Mouse (Mus musculus): ENCODE data around the gene Wnk2. TPM values are rescaled to one million over a fixed set of nuclear protein-coding genes. Genes with fewer than 3 reads are reported as not detected.
A peak's percentile ranks its signal among the peaks of the same experiment; 100 is the strongest.
"Not testable (repeated sequence)": the region's sequence is repeated elsewhere in the genome, so short reads cannot be mapped to it uniquely, and the experiment has no call there.

Wnk2 gene
- total RNA-seq, 4 experiments from 2014 or later = 90.3 to 125 (median 102) TPM

DNA sequence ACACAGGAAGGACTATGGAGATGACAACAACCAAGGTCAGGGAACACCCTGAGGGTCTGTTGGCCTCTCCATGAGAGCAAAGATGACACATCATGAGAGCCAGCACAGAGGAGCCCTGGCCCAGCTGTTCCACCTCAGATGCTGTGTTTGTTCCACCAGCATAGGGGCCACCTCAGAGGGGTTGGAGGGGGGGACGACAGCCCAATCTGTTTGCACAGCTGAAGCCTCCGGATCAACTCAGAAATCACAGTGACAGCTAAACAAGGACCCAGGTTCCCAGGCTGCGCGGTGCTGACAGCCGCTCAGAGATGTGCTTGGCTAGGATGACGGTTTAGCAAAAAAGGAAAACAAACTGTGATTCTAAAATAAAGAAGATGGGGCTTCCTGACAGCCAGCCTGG is 53.1 kb downstream of the Wnk2 start:
- no peak for DNase-seq (ENCODE audit: low spot score in 2 of 2)

DNA sequence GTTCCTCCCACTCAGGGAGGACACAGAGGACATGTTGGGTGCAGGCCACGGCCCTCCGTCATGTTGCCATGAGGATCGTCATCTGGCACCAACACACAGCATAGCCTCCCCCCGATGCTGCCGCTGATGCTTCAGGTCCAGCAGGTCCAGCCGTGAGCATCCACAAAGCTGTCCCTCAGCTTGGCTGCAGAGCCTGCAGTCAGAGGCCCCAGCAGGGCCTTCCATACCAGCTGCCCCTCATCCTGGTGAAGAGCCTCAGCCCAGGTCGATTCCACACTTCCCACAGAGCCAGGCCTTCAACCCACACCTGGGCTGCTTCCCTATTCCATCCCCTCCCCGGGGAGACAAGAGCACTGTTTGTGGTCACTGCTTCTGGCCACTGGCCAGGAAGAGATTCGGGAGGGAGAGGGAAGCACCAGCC is 54.3 kb downstream of the Wnk2 start:
- no peak for DNase-seq (ENCODE audit: low spot score in 2 of 2)

DNA sequence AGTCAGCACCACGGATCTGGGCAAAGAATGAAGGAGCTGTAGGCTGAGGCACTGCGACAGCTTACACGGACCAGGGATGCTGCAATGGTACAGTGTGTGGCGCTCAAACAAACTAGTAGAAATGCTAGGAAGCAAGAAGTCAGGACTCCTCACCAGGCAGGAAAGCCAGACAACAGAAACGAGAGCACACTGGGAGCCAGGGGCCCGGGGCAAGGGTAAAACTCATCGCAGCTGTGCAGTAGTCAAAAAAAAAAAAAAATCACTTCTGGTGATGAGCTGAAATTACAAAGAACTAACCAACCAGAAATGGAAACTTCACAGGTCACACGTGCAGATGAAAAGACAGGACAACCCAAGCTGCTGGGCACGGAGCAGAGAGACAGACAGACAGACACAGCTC is 55.2 kb downstream of the Wnk2 start:
- DNase-seq (ENCODE audit: low spot score in 2 of 2) = no peak

- no peak for DNase-seq (ENCODE audit: low spot score in 2 of 2)
Measured at GRCm38 (mm10) chr13:49090176-49090575, 57.6 kb downstream of the Wnk2 start.

DNA sequence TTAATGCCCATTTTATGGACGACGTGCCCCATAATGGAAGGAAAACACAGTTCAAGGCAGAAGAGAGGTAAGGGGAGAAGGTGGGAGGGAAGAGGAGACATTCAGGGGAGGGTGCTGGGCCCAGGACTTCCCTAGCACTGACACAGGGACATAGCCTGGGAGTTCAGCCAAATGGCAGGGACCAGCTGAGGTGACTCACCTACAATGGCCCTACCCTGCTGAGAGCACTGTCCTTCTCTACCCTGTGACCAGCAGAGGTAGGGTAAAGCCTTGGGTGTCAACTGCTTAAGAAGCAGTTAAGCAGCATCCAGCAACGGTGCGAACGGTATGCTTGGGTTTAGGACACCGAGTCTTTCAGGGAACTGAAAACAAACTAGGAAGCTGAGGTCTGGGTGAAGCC is 58.9 kb downstream of the Wnk2 start:
- DNase-seq (ENCODE audit: low spot score in 2 of 2) = no peak

DNA sequence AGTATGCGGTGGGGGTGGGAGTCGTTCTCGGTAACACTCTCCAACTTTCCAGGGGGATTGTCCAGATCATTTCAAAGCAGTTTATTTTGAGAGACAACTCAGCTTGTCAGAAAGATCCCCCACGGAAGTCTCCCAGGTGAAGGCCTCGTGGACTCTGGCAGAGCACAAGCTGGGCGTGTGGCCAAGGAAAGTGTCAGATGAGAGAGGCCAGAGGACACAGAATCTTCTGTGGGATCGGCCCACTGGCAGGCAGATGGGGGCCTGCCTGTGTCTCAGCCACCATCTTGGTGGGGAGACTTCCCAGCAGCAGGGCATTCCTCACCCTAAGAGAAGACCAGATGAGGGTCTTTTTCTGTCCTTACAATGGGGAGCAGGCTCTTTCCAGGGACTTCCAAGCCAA is 60.4 kb downstream of the Wnk2 start:
- DNase-seq (ENCODE audit: low spot score in 2 of 2) = no peak

DNA sequence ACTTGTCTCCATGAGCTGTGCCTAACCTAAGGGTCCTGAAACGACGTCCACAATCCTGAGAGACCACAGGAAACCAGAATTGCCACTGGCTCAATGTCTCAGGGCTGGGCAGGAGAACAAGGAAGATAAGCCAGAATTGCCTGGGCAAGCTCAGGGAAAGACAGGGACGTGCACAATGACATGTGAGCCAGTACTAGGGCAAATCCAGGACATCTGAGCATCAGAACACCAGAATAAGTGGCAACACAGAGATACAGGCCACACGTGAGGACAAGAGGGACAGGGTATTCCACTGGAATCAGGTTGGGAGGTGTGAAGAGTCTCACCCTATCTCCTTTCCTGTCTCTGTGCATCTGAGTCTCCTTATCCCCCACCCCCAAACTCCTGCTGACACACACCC is 61.4 kb downstream of the Wnk2 start:
- no peak for DNase-seq (ENCODE audit: low spot score in 2 of 2)

DNA sequence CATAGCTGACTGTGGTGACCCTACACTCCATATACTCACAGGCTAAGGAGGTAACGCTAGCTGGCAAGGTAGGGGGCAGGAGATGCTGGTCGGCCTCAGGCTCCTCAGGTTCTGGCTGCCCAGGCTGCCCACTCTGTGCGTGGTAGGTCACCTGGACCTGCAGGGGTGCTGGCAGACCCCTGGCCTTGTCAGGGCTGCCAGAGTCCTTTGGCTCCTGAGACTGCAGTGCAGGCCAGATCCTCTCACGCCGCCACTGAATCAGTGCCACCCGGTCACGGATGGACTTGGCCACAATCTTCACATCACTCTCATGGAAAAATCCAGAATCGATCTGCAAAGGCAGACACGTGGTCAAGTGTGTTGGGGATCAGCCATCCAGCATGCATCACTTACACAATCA is 62.6 kb downstream of the Wnk2 start:
- no peak for DNase-seq (ENCODE audit: low spot score in 2 of 2)

GRCm38 (mm10) chr13:49084781-49085180 is 63.0 kb downstream of the Wnk2 start:
- DNase-seq (ENCODE audit: low spot score in 2 of 2) = no peak

DNA sequence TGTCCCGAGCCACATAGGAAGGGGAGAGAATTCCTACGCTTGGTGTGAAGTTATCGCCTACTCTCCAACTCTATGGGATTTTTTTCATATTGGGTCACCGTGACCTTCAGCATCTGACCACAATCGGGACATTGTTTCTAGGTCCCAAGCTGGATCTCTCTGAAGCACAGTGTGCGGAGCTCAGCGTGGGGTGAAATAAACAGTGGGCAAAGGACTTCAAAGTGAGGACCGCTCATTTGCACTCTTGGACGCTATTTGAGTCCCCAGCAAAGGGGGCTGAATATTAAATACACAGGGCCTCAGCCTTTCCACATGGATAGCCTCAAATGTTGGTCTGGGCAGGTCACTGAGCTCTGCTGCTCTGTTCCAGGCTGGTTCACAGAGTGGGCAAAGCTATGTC is 63.9 kb downstream of the Wnk2 start:
- peak; percentile 44 to 45 for DNase-seq (ENCODE audit: low spot score in 2 of 2)

GRCm38 (mm10) chr13:49082151-49082879 is 65.5 kb downstream of the Wnk2 start:
- peak in 1 of 2 experiments; percentile 35 for DNase-seq (ENCODE audit: low spot score in 2 of 2)

DNA sequence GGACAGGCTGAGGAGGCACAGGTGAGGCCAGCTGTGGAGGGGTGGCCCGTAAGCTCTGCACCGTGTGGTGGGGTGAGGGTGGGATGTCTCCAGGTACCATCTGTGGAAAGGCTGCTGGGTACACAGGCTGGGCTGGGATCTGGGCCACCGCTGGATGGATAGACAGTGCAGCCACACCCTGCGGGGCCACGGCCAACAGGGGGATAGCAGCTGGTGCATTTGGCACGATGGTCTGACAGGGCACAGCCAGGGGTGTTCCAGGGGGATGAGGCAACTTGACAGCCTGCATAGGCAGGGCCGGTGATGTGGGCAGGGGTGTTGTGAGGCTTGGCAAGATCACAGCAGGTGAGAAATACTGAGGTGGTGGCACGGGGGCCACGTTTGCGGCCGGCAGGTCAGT is 71.6 kb downstream of the Wnk2 start:
- no peak for DNase-seq (ENCODE audit: low spot score in 2 of 2)

- no peak for DNase-seq (ENCODE audit: low spot score in 2 of 2)
Measured at GRCm38 (mm10) chr13:49075377-49075776, 72.4 kb downstream of the Wnk2 start.

GRCm38 (mm10) chr13:49073295-49073694 is 74.5 kb downstream of the Wnk2 start:
- no peak for DNase-seq (ENCODE audit: low spot score in 2 of 2)

- DNase-seq (ENCODE audit: low spot score in 2 of 2) = no peak
Measured at GRCm38 (mm10) chr13:49071861-49072260, 76.0 kb downstream of the Wnk2 start.

DNA sequence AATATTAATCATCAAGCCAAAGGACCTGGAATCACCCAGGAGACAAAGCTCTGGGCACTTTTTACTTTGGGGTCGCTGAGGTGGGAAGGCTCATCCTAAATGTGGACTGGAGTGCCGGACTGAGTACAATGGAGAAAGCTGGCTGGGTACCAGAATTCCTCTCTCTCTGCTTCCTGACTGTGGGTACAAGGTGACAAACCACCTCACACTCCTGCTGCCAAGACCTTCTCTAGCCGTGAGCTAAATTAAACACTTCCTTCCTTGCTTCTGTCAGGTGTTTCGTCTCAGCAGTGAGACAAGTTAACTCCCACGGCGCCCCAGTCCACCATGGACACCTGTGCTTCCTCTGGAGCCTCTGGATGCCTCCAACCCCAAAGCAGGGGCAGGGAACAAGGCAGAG is 77.8 kb downstream of the Wnk2 start:
- DNase-seq (ENCODE audit: low spot score in 2 of 2) = no peak

- no peak for DNase-seq (ENCODE audit: low spot score in 2 of 2)
Measured at GRCm38 (mm10) chr13:49069393-49069792, 78.4 kb downstream of the Wnk2 start.

GRCm38 (mm10) chr13:49064257-49064656 is 83.6 kb downstream of the Wnk2 start:
- no peak for DNase-seq (ENCODE audit: low spot score in 2 of 2)

DNA sequence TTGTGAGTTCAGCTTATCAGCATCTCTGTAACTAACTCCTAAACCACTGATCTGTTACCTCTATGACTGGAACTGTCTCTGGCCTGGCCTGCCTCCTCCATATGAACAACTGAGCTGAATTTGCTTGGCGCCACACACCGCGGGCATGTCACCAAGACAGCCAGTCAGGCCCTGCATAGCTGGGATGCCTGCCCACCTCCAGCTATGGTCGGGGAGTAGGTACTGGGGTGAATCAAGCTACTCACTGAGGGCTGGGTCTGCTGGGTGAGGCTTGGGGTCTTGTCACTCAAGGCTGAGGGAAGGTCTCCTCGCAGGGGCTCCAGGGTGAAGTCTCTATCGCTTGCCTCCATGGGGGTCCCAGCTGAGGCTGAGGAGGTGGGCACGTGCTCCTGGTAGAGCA is 87.4 kb downstream of the Wnk2 start:
- DNase-seq (ENCODE audit: low spot score in 2 of 2) = no peak

DNA sequence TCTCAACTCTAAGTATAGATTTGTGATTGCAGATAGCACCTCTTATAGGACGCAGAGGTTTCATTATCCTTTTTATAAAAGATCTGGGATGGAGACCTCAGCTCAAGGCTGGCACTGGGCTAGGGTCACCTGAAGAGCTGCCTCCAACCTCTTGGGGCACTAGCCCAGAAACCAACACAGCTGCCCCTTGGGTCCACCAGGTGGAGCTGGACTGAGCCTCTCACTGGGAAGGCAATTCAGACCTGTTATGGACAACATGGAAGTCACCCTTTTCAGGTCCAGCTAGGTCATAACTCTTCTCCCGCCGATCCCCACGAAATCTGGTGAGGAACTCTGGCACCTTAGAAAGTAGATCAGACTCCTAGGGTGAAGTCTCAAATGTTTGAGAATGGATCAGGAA is 89.3 kb downstream of the Wnk2 start:
- DNase-seq (ENCODE audit: low spot score in 2 of 2) = no peak

GRCm38 (mm10) chr13:49056304-49056703 is 91.5 kb downstream of the Wnk2 start:
- DNase-seq (ENCODE audit: low spot score in 2 of 2) = no peak

GRCm38 (mm10) chr13:49054753-49055152 is 93.1 kb downstream of the Wnk2 start:
- DNase-seq (ENCODE audit: low spot score in 2 of 2) = not testable (repeated sequence)

DNA sequence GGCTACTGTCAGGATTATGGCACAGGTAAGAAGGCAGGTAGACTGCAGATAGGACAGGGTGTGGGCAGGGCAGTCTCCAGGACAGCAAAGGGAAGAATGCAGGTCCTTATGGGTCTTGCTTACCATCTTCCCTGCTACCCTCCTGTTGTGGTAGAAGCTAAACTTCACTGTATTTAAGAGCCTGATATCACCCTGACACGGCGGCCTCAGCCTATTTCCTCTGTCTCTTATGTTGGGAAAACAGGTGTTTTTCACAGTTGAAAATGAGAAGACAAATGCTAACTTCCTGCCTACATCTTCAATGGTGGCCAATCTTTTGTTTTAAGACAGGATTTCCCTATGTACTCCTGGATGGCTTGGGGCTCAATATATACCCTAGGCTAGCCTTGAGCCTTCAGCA is 94.5 kb downstream of the Wnk2 start:
- DNase-seq (ENCODE audit: low spot score in 2 of 2) = no peak

GRCm38 (mm10) chr13:49052512-49052911 is 95.3 kb downstream of the Wnk2 start:
- DNase-seq (ENCODE audit: low spot score in 2 of 2) = no peak
